Mouse (Mus musculus): ENCODE data around the gene Pth1r. TPM values are rescaled to one million over a fixed set of nuclear protein-coding genes. Genes with fewer than 3 reads are reported as not detected.
A peak's percentile ranks its signal among the peaks of the same experiment; 100 is the strongest.

Pth1r gene
- polyA plus RNA-seq, 1 experiment from 2014 or later = 49.7 TPM

GRCm38 (mm10) chr9:110763405-110763804 is 16.5 kb upstream of the Pth1r start:
- Histone ChIP-seq H3K27ac (peak overlapping the region; percentile 90), H3K4me1 (peaks cover 51% of the 10 kb centered on the region), H3K9me3 (no peaks in the 10 kb centered on the region), H3K36me3 (peaks cover 32% of the 10 kb centered on the region), H3K4me3 (peak overlapping the region; percentile 64), H3K27me3 (ENCODE audit: insufficient read depth, poor library complexity, severe bottlenecking) (no peaks in the 10 kb centered on the region)
- 56% methylated on average over 2 of the region's 2 CpGs for WGBS
- DNase-seq (ENCODE audit: low spot score) = peak; percentile 90

DNA sequence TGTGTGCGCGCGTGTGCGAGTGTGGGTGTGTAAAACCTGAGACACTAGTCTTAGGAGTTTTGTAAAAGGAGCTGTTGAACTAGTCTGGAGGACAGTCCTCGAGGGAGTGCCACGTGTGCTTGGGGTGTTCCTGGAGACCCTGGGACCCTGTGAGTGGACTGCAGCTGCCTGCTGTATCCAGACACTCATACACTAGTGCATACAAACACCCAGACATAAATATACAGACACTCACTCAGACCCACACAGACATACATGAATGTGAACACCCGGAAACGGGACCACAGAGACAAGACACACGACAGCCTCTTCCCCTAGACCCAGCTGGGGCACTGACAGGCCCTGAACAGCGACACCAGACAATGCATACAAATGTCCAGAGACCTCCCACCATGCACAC is 15.8 kb upstream of the Pth1r start:
- H3K27me3 ChIP-seq (ENCODE audit: insufficient read depth, poor library complexity, severe bottlenecking) = no peaks in the 10 kb centered on the region
- no peak for DNase-seq (ENCODE audit: low spot score)
- 67% methylated on average over 10 of the region's 10 CpGs for WGBS
- peak overlapping the region; percentile 90 for H3K27ac ChIP-seq
- no peaks in the 10 kb centered on the region for H3K9me3 ChIP-seq
- H3K36me3 ChIP-seq = peaks cover 25% of the 10 kb centered on the region
- H3K4me3 ChIP-seq = peak overlapping the region; percentile 64
- peaks cover 56% of the 10 kb centered on the region for H3K4me1 ChIP-seq

DNA sequence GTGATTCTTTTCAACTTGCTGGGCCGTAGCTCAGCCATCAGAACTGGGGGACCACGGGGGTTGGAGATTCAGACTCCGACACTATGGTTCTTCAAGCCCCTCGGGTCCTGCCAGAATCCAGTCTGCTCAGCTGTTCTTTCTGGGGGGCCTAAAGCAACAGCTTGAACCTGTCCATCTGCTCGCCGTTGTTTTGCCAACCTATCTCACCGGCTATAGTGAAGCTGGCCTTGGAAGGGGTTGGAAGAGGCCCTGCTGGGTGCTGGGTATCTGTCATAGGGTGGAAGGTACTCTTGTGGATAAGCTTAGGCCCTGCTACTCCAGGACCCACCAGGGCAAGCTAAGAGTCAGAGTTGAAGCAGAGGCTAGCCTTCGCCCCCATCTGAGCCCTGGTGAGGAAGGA is 13.9 kb upstream of the Pth1r start:
- Histone ChIP-seq H3K4me1 (peaks cover 49% of the 10 kb centered on the region), H3K9me3 (no peaks in the 10 kb centered on the region), H3K36me3 (peaks cover 7% of the 10 kb centered on the region), H3K27me3 (ENCODE audit: insufficient read depth, poor library complexity, severe bottlenecking) (no peaks in the 10 kb centered on the region), H3K4me3 (no peak overlapping the region), H3K27ac (0 out of 2 replicates have a peak overlapping the region, but pooled peaks have one; percentile 19)
- DNase-seq (ENCODE audit: low spot score) = no peak
- WGBS = 85% methylated on average over 8 of the region's 8 CpGs

- Histone ChIP-seq H3K4me3 (no peak overlapping the region), H3K27me3 (ENCODE audit: insufficient read depth, poor library complexity, severe bottlenecking) (no peaks in the 10 kb centered on the region), H3K9me3 (no peaks in the 10 kb centered on the region), H3K36me3 (no peaks in the 10 kb centered on the region), H3K4me1 (peaks cover 48% of the 10 kb centered on the region), H3K27ac (no peak overlapping the region)
- no peak for DNase-seq (ENCODE audit: low spot score)
- WGBS = 46% methylated on average over 2 of the region's 2 CpGs
Observed at GRCm38 (mm10) chr9:110759265-110759664, 12.3 kb upstream of the Pth1r start.

GRCm38 (mm10) chr9:110758605-110759004 is 11.7 kb upstream of the Pth1r start:
- no peaks in the 10 kb centered on the region for H3K9me3 ChIP-seq
- no peak overlapping the region for H3K4me3 ChIP-seq
- H3K4me1 ChIP-seq = peaks cover 48% of the 10 kb centered on the region
- no peaks in the 10 kb centered on the region for H3K36me3 ChIP-seq
- 72% methylated on average over 8 of the region's 8 CpGs for WGBS
- no peak overlapping the region for H3K27ac ChIP-seq
- no peaks in the 10 kb centered on the region for H3K27me3 ChIP-seq (ENCODE audit: insufficient read depth, poor library complexity, severe bottlenecking)
- no peak for DNase-seq (ENCODE audit: low spot score)

- Histone ChIP-seq H3K9me3 (no peaks in the 10 kb centered on the region), H3K36me3 (no peaks in the 10 kb centered on the region), H3K27me3 (ENCODE audit: insufficient read depth, poor library complexity, severe bottlenecking) (no peaks in the 10 kb centered on the region), H3K4me1 (peaks cover 48% of the 10 kb centered on the region), H3K27ac (peak overlapping the region; percentile 56), H3K4me3 (no peak overlapping the region)
- WGBS = 71% methylated on average over 5 of the region's 5 CpGs
- no peak for DNase-seq (ENCODE audit: low spot score)
Observed at GRCm38 (mm10) chr9:110757816-110758215, 10.9 kb upstream of the Pth1r start.

DNA sequence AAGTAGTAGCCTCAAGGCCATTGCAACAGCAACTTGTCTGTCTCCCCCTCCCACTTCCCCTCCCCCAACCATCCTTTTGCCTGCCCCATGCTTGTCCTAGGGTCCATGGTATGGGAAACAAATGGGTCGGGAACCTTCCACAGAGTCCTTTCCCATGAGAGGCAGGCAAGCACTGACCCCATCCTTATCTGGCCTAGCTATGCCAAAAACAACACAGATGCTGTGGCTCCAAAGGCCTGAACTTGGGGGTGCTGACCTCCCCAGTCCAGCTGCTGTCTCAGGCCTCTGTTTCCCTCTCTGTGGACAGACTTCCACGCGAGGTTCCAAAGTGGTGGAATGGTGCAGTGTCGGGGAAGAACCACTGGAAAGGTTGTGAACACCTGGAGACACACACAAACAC is 6.8 kb upstream of the Pth1r start:
- H3K36me3 ChIP-seq = no peaks in the 10 kb centered on the region
- peak overlapping the region; percentile 60 for H3K27ac ChIP-seq
- peaks cover 71% of the 10 kb centered on the region for H3K4me1 ChIP-seq
- H3K9me3 ChIP-seq = no peaks in the 10 kb centered on the region
- H3K27me3 ChIP-seq (ENCODE audit: insufficient read depth, poor library complexity, severe bottlenecking) = 0 out of 2 replicates have a peak, but pooled peaks cover 5% of the 10 kb centered on the region
- no peak overlapping the region for H3K4me3 ChIP-seq
- 52% methylated on average over 4 of the region's 4 CpGs for WGBS
- no peak for DNase-seq (ENCODE audit: low spot score)

DNA sequence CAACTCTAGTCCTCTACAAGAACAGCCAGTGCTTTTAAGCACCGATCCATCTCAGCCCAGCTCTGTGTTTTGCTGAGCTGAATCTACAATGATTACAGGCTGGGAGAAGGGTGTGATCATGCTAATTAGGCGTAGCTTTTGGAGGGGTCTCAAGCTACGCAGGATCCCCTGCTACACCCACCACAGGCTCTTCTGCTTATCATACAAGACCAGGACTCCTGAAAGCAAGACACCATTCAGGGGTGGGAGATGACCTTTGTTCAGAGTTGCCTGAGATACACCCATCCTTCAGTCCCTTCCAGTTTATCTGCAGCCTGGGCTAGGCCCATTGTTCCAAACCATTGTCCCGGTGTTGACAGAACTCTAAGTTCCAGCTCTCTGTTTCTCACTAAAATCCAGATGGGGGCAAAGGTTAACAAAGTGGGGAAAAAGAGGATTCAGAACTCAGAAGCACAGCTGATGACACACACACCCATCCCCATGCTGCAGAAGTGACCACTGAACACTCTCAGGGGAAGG is 6.0 kb upstream of the Pth1r start:
- WGBS = 61% methylated on average over 4 of the region's 4 CpGs
- no peak for DNase-seq (ENCODE audit: low spot score)
- H3K27ac ChIP-seq = peak overlapping the region; percentile 91
- H3K4me3 ChIP-seq = no peak overlapping the region
- H3K27me3 ChIP-seq (ENCODE audit: insufficient read depth, poor library complexity, severe bottlenecking) = 0 out of 2 replicates have a peak, but pooled peaks cover 12% of the 10 kb centered on the region
- H3K36me3 ChIP-seq = no peaks in the 10 kb centered on the region
- H3K4me1 ChIP-seq = peaks cover 75% of the 10 kb centered on the region
- no peaks in the 10 kb centered on the region for H3K9me3 ChIP-seq

DNA sequence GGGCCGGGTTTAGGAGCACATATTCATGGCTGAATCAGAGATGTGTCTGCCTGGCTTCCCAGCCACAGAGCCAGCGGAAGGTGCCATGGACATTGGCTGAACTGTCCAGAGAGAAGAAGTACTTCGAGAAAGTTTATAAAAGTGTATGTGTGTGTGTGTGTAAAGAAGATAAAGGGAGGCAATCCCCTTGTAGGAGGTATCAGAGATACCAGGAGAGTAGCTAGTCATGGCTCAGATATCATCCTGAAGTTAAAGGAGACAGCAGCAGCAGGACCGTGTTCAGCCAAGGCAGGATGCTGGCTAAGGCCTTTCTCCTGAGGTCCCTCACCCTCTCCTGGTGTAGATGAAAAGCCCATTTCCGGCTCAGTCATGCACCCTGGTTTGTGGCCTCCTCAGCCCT is 4.5 kb upstream of the Pth1r start:
- no peaks in the 10 kb centered on the region for H3K9me3 ChIP-seq
- H3K36me3 ChIP-seq = no peaks in the 10 kb centered on the region
- DNase-seq (ENCODE audit: low spot score) = no peak
- peak overlapping the region; percentile 19 for H3K4me3 ChIP-seq
- peak overlapping the region; percentile 91 for H3K27ac ChIP-seq
- H3K4me1 ChIP-seq = peaks cover 85% of the 10 kb centered on the region
- 54% methylated on average over 5 of the region's 5 CpGs for WGBS
- 0 out of 2 replicates have a peak, but pooled peaks cover 12% of the 10 kb centered on the region for H3K27me3 ChIP-seq (ENCODE audit: insufficient read depth, poor library complexity, severe bottlenecking)

DNA sequence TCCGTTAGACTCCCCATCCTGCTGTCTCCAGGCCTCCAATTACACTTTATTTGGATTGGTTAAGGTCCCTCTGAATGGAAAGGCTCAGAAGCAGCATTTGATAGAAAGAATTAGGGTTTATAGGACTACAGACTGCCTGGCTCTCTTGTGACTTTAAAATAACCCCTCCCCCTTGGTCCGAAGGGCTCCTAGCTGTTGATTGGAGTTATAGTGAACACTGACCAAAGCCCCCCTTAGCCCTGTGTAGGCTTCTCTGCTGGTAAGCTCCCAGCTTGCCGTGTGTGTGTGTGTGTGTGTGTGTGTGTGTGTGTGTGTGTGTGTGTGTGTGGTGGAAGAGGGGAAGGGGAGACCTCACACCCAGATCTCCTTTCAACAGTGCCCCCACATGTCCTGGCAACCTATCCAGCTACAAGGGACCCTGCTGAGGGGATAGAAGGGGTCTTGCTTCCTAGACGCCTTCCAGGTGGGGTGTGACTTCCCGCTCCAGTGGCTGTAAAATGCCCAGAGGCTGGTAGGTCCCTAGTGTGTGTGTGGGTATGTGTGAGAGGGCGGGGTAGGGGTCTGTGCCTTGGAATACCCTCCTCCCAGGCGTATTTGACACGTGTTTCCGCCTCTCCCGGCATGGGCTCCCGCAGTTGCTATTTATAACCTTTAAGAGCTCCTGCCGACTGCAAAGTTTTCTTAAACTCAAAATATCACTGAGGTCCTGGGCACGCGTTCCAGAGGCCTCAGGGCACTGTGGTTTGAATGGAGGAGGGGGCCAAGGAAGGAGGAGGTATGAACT is 3.7 kb upstream of the Pth1r start:
- 15% methylated on average over 14 of the region's 14 CpGs for WGBS
- H3K4me3 ChIP-seq = peak overlapping the region; percentile 19

DNA sequence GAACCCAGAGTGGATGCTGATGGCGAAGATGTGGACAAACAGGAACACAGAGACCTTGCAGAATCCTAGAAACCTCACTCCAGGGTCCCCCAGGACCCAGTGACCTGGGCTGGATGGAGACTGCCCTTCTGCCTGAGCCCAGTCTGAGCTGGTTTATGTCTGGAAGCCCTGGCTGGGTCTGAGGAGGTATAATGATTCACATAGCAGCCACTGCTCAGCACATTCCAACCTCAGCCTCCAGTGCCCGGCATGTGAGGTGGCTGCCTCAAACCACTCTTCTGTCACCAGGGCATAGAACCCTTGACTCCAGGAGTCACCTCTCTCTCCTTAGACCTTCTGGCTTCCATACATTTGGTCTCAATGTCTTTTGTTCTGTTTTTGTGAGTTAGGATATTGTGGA is 1.5 kb upstream of the Pth1r start:
- Histone ChIP-seq H3K4me3 (no peak overlapping the region), H3K27ac (peak overlapping the region; percentile 67), H3K4me1 (peaks cover 100% of the 10 kb centered on the region), H3K36me3 (no peaks in the 10 kb centered on the region), H3K27me3 (ENCODE audit: insufficient read depth, poor library complexity, severe bottlenecking) (peaks cover 36% of the 10 kb centered on the region; the same call in 1 of the 2 replicates), H3K9me3 (no peaks in the 10 kb centered on the region)
- DNase-seq (ENCODE audit: low spot score) = no peak
- WGBS = 48% methylated on average over 2 of the region's 2 CpGs

More for the DNA sequence above, 3.7 kb upstream of the Pth1r start:
- 0 out of 2 replicates have a peak, but pooled peaks cover 19% of the 10 kb centered on the region for H3K27me3 ChIP-seq (ENCODE audit: insufficient read depth, poor library complexity, severe bottlenecking)
- peaks cover 93% of the 10 kb centered on the region for H3K4me1 ChIP-seq
- H3K36me3 ChIP-seq = no peaks in the 10 kb centered on the region
- peak overlapping the region; percentile 91 for H3K27ac ChIP-seq
- no peaks in the 10 kb centered on the region for H3K9me3 ChIP-seq
- DNase-seq (ENCODE audit: low spot score) = no peak

DNA sequence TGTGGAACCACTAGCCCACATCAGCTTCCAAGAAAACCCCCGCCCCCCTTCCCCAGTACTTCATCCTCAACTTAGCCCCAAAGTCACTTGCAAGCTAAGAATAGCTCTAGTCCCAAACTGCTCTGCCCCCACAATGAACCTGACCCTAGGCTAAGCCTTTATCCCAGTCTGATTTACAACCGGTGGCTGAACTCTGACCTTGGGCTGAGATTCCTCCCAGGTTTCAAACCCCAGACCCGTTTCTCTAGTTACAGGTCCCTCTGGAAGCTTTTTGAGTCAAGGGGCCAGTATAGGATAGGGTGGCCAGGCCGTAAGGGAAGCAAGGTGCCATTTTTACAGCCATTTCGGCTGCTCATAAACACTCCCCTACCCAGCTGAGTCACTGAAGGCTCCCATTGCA is 707 bp downstream of the Pth1r start:
- Histone ChIP-seq H3K27me3 (ENCODE audit: insufficient read depth, poor library complexity, severe bottlenecking) (peaks cover 40% of the 10 kb centered on the region; the same call in 1 of the 2 replicates), H3K9me3 (no peaks in the 10 kb centered on the region), H3K4me1 (peaks cover 92% of the 10 kb centered on the region), H3K27ac (peak overlapping the region; percentile 80), H3K36me3 (no peaks in the 10 kb centered on the region), H3K4me3 (0 out of 2 replicates have a peak overlapping the region, but pooled peaks have one; percentile 18)
- DNase-seq (ENCODE audit: low spot score) = no peak
- WGBS = 33% methylated on average over 5 of the region's 5 CpGs

DNA sequence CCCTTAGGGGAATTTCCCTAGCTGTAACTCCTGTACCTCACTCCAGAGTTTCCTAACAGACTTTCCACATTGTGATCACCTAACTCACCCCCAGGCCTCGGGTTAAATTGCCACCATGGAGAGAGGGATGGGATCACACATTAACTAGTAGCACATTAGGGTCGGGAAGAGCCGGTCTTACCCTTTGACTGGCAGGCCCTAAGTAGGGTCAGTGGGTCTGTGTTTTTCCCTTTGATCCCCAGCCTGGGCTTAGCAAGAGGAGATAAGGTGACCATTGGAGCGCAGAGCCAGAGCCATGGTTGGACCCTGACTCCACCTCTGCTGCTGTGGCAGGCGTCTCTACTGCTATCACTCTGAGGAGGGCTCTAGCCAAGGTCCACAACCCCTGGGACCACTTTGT is 1.2 kb downstream of the Pth1r start:
- WGBS = 7% methylated on average over 5 of the region's 5 CpGs

More for the DNA sequence above, 1.2 kb downstream of the Pth1r start:
- Histone ChIP-seq H3K27me3 (ENCODE audit: insufficient read depth, poor library complexity, severe bottlenecking) (peaks cover 45% of the 10 kb centered on the region; the same call in 1 of the 2 replicates), H3K9me3 (no peaks in the 10 kb centered on the region), H3K4me1 (peaks cover 92% of the 10 kb centered on the region), H3K4me3 (0 out of 2 replicates have a peak overlapping the region, but pooled peaks have one; percentile 18), H3K36me3 (no peaks in the 10 kb centered on the region), H3K27ac (peak overlapping the region; percentile 80)
- no peak for DNase-seq (ENCODE audit: low spot score)
